Mouse (Mus musculus): ENCODE results near the gene Pias1. TPM values are rescaled to one million over a fixed set of nuclear protein-coding genes. Genes with fewer than 3 reads are reported as not detected.

Pias1 gene
- total RNA-seq, 2 experiments from 2014 or later: 12.8 to 15.1 TPM

DNA sequence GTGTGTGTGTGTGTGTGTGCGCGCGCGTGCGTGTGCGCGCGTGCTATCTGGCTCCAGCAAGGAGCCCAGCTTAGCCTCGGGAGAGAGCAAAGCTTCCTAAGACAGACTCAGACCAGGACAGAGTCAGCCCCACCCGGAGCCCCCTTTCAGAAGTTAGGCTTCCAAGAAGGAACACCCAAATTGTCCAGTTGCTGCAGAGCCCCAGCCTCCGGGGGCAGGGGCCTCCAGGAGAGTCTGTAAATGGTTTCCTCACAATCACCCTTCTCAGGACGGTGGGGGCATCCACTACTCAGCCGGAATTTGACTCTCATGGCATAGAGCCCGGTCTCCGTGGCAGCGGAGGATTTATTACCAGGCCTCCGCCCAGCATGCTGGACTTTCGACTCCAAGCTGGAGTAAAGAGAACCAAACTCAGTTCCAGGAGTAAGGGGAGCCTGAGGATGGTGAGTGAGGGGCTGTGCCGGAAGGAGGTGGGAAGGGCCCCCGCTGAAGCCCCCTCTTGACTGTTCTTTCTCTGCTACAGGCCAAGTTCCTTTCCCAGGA lies 129.9 kb downstream of the Pias1 start, which contains the start of gene Calml4:
Gene Calml4, plus strand, starts transcription at position 362 of the 543 bp plus-strand sequence.
- peak; percentile 78 for DNase-seq

DNA sequence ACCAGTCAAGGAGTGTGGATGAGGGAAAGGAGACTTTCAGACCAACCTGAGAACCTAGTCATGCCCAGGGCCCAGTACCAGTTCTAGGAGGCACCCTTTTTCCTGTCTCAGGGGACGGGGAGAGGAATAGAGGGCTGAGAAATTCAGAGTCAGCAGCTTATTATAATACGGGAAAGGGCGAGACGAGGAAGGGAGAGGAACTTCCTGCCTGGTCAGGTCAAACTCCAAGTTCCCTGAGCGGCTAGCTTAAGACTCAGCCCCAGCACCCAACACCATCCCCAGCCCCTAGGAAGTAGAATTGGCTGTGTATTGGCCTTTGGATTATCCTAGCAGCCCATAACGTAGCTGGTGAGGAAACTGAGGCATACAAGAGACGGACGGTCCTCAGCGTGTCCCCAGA lies 130.5 kb downstream of the Pias1 start:
- no peak for DNase-seq

DNA sequence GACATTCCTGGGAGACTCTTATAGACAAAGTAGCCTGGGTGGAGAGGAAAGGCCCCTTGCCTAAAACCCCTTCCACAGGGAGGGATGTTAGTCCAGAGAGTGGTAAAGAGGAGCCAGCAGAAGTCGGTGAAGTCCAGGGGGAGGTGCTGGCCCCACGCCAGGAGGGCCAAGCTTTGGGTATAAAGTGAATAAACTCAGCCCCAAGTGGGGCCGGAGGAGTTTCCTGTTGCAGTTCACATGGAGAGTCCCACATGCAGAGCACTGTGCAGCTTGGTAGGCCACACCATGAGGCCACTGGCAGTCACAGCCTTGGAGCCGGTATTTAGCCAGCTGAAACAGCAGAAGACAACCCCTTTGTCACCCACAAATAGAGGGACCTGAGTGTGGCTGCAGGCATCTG lies 133.2 kb downstream of the Pias1 start:
- DNase-seq: no peak

DNA sequence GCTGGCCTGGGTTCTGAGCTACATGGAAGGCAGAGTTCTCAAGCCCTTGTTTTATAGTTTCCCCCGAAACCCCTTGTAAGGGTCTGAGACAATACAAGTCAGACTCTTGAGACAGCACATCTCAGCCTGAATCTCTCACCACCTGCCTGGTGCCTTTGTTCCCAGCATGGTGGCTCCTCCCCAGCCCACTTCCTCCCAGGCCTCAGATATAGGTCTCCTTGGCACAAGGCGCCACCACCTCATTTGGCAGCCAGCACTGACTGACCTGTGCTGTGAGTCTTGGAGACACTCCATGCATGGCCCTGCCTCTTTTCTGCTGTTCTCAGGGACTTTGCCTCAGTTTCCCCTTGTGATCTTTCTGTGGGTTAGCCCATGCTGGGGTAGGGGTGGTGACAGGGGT lies 136.2 kb downstream of the Pias1 start:
- DNase-seq: no peak

DNA sequence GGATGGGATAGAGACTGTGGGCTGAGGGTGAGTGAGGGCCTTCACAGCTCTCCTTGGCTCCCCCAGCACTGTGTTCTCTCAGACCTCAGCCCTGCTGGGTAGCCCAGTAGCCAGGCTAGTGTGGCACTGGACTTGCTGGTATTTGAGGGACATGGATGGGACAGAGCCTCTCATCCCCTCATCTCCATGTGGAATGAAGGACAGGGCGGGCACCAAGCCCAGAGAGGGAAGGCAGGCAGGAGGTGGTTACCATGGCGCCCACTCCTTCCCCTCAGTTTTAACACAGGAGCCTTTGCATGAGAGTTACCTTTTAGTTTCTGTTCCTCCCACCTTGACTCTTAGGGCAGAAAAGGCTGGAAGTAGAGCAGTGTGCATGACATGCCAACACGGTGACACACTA lies 139.1 kb downstream of the Pias1 start:
- DNase-seq: no peak

DNA sequence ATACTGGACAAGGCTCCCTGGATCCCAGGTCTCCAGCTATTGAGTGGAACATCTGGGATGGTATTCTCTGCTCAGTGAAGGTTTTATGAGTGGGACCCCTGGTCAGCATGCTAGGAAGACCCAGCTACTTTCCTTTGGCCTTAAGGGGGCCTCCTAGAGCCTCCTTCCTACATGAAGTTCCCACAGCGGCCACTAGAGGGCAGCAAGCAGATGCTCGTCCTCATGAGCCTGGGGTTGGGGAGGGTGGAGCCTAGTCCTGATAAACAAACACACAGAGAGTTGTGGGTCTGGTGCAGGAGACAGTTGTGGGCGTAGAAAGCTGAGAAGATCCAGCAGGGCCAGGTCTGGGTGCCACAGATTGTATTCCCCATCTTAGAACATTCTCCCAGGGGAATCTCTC lies 140.0 kb downstream of the Pias1 start:
- DNase-seq: peak; percentile 73

DNA sequence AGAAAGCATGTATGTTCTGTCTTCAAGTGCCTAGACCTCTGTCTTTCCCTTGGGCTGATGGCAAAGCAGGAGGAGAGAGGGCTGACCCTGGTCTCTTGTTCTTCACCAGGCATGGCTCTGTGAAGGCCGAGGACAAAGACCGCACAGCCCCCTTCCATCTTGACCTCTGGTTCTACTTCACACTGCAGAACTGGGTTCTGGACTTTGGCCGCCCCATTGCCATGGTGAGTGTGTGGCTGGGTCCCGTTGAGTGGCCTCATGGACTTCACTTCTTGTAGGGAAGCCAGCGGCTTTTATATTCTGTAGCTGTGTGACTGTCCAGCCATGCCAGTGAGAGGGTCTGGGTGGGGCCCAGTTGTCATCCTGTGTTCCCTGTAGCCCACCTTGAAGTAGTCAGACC lies 143.3 kb downstream of the Pias1 start:
- no peak for DNase-seq

DNA sequence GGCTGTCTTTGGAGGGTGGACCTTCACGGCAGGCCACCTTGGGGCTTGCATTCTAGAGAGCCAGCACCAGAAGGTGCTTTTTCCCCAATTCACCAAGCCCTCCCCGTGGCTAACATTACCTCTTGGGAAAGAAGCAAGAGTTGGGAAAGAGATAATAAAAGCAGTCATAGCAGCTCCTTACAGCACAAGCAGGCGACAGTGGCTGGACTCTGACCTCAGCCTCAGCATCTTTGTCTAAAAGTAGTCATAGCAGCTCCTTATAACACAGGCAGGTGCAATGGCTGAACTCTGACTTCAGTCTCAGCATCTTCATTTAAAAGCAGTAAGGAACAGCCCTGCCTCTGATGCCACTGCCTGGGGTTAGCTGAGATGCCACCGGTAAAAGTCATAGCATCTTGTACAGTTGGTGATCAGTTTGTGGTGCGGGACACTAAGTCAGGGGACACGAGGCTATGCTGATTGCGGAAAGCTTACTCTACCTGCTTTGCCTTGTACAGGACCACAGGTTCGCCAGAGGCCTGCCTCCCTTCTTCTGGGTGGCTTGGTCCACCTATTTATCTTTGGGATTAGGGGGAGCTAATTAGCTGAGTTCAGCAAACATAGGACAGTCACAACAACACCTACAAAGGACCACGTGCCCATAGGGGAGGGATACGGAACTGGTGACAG lies 144.2 kb downstream of the Pias1 start:
- no peak for DNase-seq

DNA sequence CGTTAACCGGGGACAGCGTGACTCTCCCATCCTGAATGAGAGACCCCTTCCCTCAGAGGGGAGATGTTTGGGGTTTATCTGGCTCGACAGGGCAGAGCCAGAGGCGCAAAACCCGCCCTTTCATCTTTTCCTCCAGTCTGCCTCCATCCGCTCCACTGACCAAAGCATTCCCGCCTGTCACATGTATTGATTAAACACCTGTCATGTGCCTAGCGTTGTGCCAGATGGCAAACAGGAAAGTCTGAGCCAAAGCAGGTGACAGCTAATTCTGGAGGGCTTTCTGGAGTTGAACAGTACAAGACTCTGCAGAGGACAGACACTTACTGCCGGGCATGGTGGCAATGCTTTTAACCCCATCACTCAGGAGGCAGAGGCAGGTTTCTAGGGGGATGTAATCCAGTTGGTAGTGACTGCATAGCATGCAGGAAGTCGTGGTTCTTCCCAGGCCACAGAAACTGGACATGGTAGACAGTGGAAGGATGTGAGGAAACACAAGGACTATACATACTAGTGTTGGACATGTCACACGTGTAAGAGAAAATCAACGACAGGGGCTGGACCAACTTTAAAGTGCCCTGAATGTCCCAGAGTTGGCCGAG lies 148.5 kb downstream of the Pias1 start:
- DNase-seq: no peak

DNA sequence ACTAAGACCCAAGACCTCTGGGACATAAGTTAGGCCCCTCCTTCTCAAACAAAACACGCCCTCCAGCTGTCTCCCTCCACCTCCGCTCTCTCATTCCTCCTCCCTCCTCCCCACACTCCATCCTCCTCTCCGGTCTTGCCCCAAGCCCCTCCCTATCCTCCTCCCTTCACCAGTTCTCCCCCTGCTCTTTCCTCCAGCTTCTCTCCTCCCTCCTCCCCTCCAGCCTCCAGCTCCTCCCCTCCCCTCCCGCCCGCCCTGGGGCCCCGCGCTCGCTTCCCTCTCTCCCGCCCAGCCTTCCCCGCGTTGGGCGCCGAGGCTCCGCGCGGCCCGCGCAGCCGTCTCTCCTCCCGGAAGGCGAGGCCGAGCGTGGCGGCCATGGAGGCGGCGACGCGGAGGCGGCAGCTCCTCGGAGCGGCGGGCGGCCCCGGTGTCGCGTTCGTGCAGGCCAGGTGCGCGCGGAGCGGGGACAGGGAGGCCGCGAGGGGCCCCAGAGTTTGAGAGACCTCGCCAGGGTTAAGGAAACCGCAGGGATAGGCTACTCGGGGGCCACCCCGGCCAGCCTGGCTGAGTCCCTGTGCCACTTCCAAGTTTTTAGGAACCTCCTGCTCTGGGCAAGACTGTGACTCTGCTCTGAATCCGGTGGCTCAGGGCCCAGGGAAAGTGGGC lies 149.1 kb downstream of the Pias1 start, which contains the start of gene Cln6:
Gene Cln6, plus strand, starts transcription at position 280 of the 666 bp plus-strand sequence.
- peak; percentile 84 for DNase-seq

DNA sequence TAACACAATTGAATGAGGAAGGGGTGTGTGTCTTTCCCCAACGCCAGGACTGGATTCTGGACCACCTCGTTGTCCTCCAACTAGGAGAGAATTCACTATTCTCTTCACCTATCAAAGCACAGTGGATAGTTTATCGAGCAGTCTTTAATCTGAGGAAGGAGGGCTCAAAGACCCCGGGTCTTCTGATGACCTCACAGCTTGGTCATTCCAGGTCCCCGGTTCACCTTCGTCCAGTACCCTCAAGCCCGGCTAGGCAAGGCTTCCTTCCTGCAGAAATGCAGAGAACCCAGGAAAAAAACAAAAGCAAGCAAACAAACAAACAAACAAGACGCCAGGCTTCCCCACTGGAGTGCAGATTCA lies 149.6 kb downstream of the Pias1 start:
- DNase-seq: no peak

DNA sequence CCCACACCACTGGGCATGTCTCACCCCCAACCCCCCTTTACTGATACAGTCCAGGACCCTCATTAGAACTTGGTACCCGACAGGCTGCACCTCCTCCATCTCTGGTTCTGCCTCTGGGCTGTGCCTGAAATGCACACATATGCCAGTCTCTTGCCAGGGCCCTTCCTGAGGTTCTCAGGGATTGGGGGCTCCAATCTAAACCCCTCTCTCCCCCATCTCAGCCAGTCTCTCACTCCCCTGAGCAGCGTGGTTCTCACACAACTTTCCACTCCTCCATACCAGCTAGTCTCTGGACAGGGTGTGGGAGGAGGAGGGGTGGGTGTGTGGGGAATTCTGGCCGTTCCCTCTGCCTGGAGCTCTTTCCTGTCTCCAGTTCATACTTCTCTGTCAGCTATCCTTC lies 150.1 kb downstream of the Pias1 start:
- DNase-seq: no peak

DNA sequence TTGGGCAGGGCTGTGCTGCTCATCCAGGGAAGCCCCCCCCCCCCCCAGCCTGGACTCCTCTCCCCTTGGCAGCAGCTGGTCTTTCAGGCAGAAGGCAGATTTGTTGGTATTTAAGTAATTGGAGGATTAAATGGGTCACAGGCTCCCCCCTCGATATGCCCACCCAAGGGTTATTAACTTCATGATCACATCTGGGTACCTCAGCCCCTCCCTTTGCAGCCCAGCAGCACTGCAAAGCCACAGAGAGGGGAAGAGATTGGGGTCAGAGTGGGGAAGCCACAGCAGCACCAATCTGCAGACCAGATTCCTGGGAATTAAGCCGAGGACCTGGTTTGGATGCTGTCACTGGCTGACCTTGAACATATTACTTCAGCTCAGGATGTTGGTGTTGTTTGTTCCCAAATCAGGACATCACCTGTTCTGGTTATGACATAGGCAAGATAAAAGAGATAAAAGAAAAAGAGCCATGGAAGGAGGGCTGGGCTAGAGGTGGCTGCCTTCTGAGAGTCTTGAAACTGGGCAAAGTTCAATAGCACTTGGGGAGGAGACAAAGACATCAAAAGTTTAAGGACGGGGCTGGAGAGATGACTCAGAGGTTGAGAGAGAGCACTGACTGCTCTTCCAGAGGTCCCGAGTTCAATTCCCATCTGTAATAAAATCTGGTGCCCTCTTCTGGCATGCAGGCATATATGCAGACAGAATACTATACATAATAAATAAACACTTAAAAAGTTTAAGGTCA lies 151.8 kb downstream of the Pias1 start:
- DNase-seq: no peak

DNA sequence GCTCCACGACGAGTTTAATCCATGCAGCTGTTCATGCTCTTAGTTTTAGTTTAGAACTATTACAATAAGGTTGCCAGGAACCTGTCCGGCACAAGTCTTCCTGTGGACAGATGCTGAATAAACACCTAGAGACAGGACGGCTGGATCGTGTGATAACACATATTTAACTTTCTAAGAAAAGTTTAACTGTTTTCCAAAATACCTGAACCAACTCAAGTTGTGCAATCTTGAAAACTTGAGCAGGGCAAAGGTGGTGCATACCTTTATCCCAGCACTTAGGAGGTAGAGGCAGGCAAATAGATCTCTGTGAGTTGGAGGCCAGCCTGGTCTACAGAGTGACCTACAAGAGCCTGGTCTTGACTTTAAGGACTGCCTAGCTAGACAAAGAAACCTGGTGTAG lies 152.8 kb downstream of the Pias1 start:
- no peak for DNase-seq

DNA sequence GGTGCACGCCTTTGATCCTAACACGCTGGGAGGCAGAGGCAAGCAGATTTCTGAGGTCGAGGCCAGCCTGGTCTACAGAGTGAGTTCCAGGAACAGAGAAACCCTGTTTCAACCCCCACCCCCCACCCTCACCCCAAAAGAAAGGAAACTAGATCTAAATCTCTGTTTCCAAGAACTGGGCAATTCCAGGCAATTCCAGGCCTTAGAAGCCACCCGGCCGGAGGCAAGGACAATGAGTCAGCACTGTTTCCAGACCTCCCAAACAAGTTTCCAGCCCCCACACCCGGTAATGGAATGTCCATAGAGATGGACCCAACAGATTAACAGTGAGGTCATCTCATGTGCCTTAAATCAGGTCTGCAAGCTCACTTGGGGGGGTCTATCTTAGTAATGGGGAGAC lies 157.8 kb downstream of the Pias1 start:
- DNase-seq: no peak

DNA sequence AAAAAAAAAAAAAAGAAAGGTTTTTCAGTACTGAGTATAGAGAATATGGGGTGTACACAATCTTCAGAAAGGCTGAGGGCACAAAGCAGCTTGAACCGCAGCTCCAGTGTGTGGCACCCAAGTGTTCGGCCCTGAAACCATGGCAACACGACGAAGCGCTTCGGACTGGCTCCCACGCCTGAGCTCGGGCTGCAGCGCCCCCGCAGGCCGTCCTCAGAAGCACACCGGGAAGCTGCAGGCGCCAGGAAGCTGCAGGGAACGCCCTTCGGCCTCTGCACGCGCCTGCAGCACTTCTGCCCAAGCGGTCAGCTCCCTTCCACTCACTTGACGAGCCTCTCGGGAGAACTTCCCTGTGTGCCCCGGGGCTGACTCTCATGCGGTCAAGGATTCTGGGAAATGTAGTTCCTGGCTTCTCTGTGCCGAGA lies 159.1 kb downstream of the Pias1 start:
- DNase-seq: peak; percentile 96

Other genes with a start within 250 kb of the Pias1 start
- 10 to 100 TPM; 14.1 to 15.4 TPM for gene Fem1b, start 176.0 kb downstream of the Pias1 start, total RNA-seq (2021)
- 10 to 100 TPM; 10.7 to 11.9 TPM for gene Cln6, start 149.1 kb downstream of the Pias1 start, total RNA-seq (2021)
- gene Calml4, start 129.8 kb downstream of the Pias1 start, total RNA-seq (2021): 1 to 10 TPM; 2.0 to 2.5 TPM
- gene Skor1, start 161.0 kb upstream of the Pias1 start, total RNA-seq (2021): under 1 TPM; 0.08 TPM